Mouse (Mus musculus) forebrain, embryonic 14.5 days (tissue): ENCODE results near the gene Gpx5. TPM values are rescaled to one million over a fixed set of nuclear protein-coding genes. Genes with fewer than 3 reads are reported as not detected.

Experiments used
- polyA plus RNA-seq: library from polyadenylated mRNA; unstranded; fragments of >200 nt; fragmentation: Nextera tagmentation; extraction: Ambion mirVana; gene quantifications from 2 replicates; pipeline ENCODE4 v1.2.1, GENCODE M21; 2014

Gpx5 gene
- polyA plus RNA-seq, 1 experiment from 2014 or later, result not detected

Other genes starting within 250 kb of the Gpx5 start
- not detected in 2 replicates for gene Olfr1370, start 217.8 kb downstream of the Gpx5 start, polyA plus RNA-seq
- gene Olfr1369-ps1, start 181.2 kb downstream of the Gpx5 start, polyA plus RNA-seq, result not detected in 2 replicates
- not detected in 2 replicates for gene Olfr263, start 163.1 kb downstream of the Gpx5 start, polyA plus RNA-seq
- gene Olfr1368, start 146.9 kb downstream of the Gpx5 start, polyA plus RNA-seq, result not detected in 2 replicates
- 80.7 and 82.3 TPM in 2 replicates for gene Trim27, start 113.3 kb downstream of the Gpx5 start, polyA plus RNA-seq
- gene Gpx6, start 19.4 kb upstream of the Gpx5 start, polyA plus RNA-seq, result not detected in 2 replicates
- gene Olfr1367, start 54.2 kb upstream of the Gpx5 start, polyA plus RNA-seq, result not detected in 2 replicates
- gene Zscan12, start 70.1 kb upstream of the Gpx5 start, polyA plus RNA-seq, result 14.7 and 15.0 TPM in 2 replicates
- gene Zkscan3, start 110.0 kb upstream of the Gpx5 start, polyA plus RNA-seq, result 78.3 and 80.5 TPM in 2 replicates
- 3.5 and 3.7 TPM in 2 replicates for gene Pgbd1, start 148.3 kb upstream of the Gpx5 start, polyA plus RNA-seq
- 10.4 TPM in 2 replicates for gene Zscan26, start 161.0 kb upstream of the Gpx5 start, polyA plus RNA-seq
- gene Nkapl, start 175.8 kb upstream of the Gpx5 start, polyA plus RNA-seq, result 3.8 TPM in 2 replicates
- gene Zkscan4, start 186.2 kb upstream of the Gpx5 start, polyA plus RNA-seq, result 7.5 and 8.2 TPM in 2 replicates
- not detected in 2 replicates for gene Gm10065, start 186.7 kb upstream of the Gpx5 start, polyA plus RNA-seq
- 0.36 and 0.78 TPM in 2 replicates for gene AK157302, start 202.5 kb upstream of the Gpx5 start, polyA plus RNA-seq
- gene Gm11273, start 208.7 kb upstream of the Gpx5 start, polyA plus RNA-seq, result 5.1 and 6.2 TPM in 2 replicates
- 7.3 and 8.6 TPM in 2 replicates for gene Zkscan8, start 238.4 kb upstream of the Gpx5 start, polyA plus RNA-seq